Mouse (Mus musculus): ENCODE data around the gene Ccin.

Gene Ccin

GRCm38 (mm10) chr4:43983181-43983580 is at the start of gene Ccin:
Gene Ccin, plus strand, starts transcription at chr4:43983483.
- DNase-seq = no peak

- no peak for DNase-seq
Measured at GRCm38 (mm10) chr4:43936186-43936585, 47.1 kb upstream of the Ccin start.

- no peak for DNase-seq
Measured at GRCm38 (mm10) chr4:43936749-43937674, 46.3 kb upstream of the Ccin start.

- no peak for DNase-seq
Measured at GRCm38 (mm10) chr4:43941315-43941714, 42.0 kb upstream of the Ccin start.

- no peak for DNase-seq
Measured at GRCm38 (mm10) chr4:43942421-43942820, 40.9 kb upstream of the Ccin start.

- DNase-seq = no peak
Measured at GRCm38 (mm10) chr4:43947571-43947970, 35.7 kb upstream of the Ccin start.

- peak in 1 of 2 experiments; percentile 41 for DNase-seq
Measured at GRCm38 (mm10) chr4:43957292-43957845, 25.9 kb upstream of the Ccin start, which contains the start of gene Glipr2. Gene Glipr2, plus strand, starts transcription at chr4:43957401.

GRCm38 (mm10) chr4:43957846-43958461 is 25.3 kb upstream of the Ccin start:
- no peak for DNase-seq

GRCm38 (mm10) chr4:43959523-43960179 is 23.6 kb upstream of the Ccin start:
- no peak for DNase-seq

- no peak for DNase-seq
Measured at GRCm38 (mm10) chr4:43960207-43960606, 23.1 kb upstream of the Ccin start.

GRCm38 (mm10) chr4:43964326-43964833 is 18.9 kb upstream of the Ccin start:
- no peak for DNase-seq

GRCm38 (mm10) chr4:43964951-43965684 is 18.2 kb upstream of the Ccin start:
- DNase-seq = no peak

- DNase-seq = no peak
Measured at GRCm38 (mm10) chr4:43965856-43966535, 17.3 kb upstream of the Ccin start.

- DNase-seq = peak; percentile 51 to 53
Measured at GRCm38 (mm10) chr4:43968650-43969049, 14.6 kb upstream of the Ccin start.

- no peak for DNase-seq
Measured at GRCm38 (mm10) chr4:43969373-43969772, 13.9 kb upstream of the Ccin start.

- DNase-seq = no peak
Measured at GRCm38 (mm10) chr4:43970393-43971330, 12.6 kb upstream of the Ccin start.

GRCm38 (mm10) chr4:43971541-43972136 is 11.6 kb upstream of the Ccin start:
- DNase-seq = no peak

- DNase-seq = no peak
Measured at GRCm38 (mm10) chr4:43972137-43972591, 11.1 kb upstream of the Ccin start.

GRCm38 (mm10) chr4:43973526-43973981 is 9.7 kb upstream of the Ccin start:
- peak; percentile 22 to 33 for DNase-seq
